Mouse (Mus musculus) embryo, embryonic 10 days (tissue): ENCODE measurements around the gene Gm10320.

Source experiments
- DNase-seq: peaks from one replicate; pipeline ENCODE4 v3.0.0-alpha.2; 2015; ENCODE audit warnings: low spot score

Gm10320 gene

GRCm38 (mm10) chr13:98491909-98492308 lies at the start of gene Gm10320:
TSS of gene Gm10320 (minus strand) at chr13:98492001.
- no peak for DNase-seq

- no peak for DNase-seq
Observed at GRCm38 (mm10) chr13:98541601-98542000, 49.8 kb upstream of the Gm10320 start.

GRCm38 (mm10) chr13:98540206-98540605 lies 48.4 kb upstream of the Gm10320 start:
- DNase-seq = no peak

- no peak for DNase-seq
Observed at GRCm38 (mm10) chr13:98539311-98539710, 47.5 kb upstream of the Gm10320 start.

- DNase-seq = no peak
Observed at GRCm38 (mm10) chr13:98538587-98538986, 46.8 kb upstream of the Gm10320 start.

- DNase-seq = peak; percentile 26
Observed at GRCm38 (mm10) chr13:98534913-98535262, 43.1 kb upstream of the Gm10320 start.

GRCm38 (mm10) chr13:98534190-98534912 lies 42.5 kb upstream of the Gm10320 start:
- peak; percentile 85 for DNase-seq

GRCm38 (mm10) chr13:98533415-98533814 lies 41.6 kb upstream of the Gm10320 start:
- peak; percentile 70 for DNase-seq

GRCm38 (mm10) chr13:98532699-98533375 lies 41.0 kb upstream of the Gm10320 start:
- no peak for DNase-seq

GRCm38 (mm10) chr13:98531976-98532375 lies 40.2 kb upstream of the Gm10320 start:
- DNase-seq = no peak

- peak; percentile 73 for DNase-seq
Observed at GRCm38 (mm10) chr13:98531306-98531705, 39.5 kb upstream of the Gm10320 start.

GRCm38 (mm10) chr13:98523719-98524316 lies 32.0 kb upstream of the Gm10320 start:
- DNase-seq = no peak

- peak; percentile 65 for DNase-seq
Observed at GRCm38 (mm10) chr13:98518341-98518740, 26.5 kb upstream of the Gm10320 start.

- DNase-seq = no peak
Observed at GRCm38 (mm10) chr13:98517666-98518065, 25.9 kb upstream of the Gm10320 start.

- DNase-seq = no peak
Observed at GRCm38 (mm10) chr13:98516985-98517384, 25.2 kb upstream of the Gm10320 start.

GRCm38 (mm10) chr13:98512066-98512465 lies 20.3 kb upstream of the Gm10320 start:
- DNase-seq = no peak

- DNase-seq = no peak
Observed at GRCm38 (mm10) chr13:98507656-98508055, 15.9 kb upstream of the Gm10320 start.

GRCm38 (mm10) chr13:98506496-98506895 lies 14.7 kb upstream of the Gm10320 start:
- DNase-seq = no peak

GRCm38 (mm10) chr13:98505989-98506388 lies 14.2 kb upstream of the Gm10320 start:
- no peak for DNase-seq

- no peak for DNase-seq
Observed at GRCm38 (mm10) chr13:98505489-98505857, 13.7 kb upstream of the Gm10320 start.

- DNase-seq = peak; percentile 84
Observed at GRCm38 (mm10) chr13:98504661-98505488, 13.1 kb upstream of the Gm10320 start.

- DNase-seq = peak; percentile 83
Observed at GRCm38 (mm10) chr13:98504181-98504660, 12.4 kb upstream of the Gm10320 start.
